Mouse (Mus musculus) embryonic facial prominence, embryonic 10.5 days (tissue): Measurements from ENCODE around the gene Arap1. TPM values are rescaled to one million over a fixed set of nuclear protein-coding genes. Genes with fewer than 3 reads are reported as not detected.

Source experiments
- DNase-seq: peaks from one replicate; pipeline ENCODE4 v3.0.0-alpha.2; 2017; ENCODE audit warnings: low spot score
- H3K27ac ChIP-seq: fragments of 300-500 bp; sonication (generic); replicated peaks from 2 replicates; pipeline ENCODE4 v1.5.1; 2016; ENCODE audit warnings: mild to moderate bottlenecking
- H3K27me3 ChIP-seq: fragments of 300-500 bp; sonication (generic); replicated peaks from 2 replicates; pipeline ENCODE4 v1.6.1; 2016; ENCODE audit warnings: low read depth, mild to moderate bottlenecking; ENCODE audit not compliant: poor library complexity, severe bottlenecking
- H3K36me3 ChIP-seq: fragments of 300-500 bp; sonication (generic); replicated peaks from 2 replicates; pipeline ENCODE4 v1.6.1; 2016; ENCODE audit warnings: mild to moderate bottlenecking, moderate library complexity
- H3K4me1 ChIP-seq: fragments of 300-500 bp; sonication (generic); 2 replicates; pipeline ENCODE4 v1.6.1; 2016
- H3K4me3 ChIP-seq: fragments of 300-500 bp; sonication (generic); 2 replicates; pipeline ENCODE4 v1.5.1; 2016; ENCODE audit warnings: mild to moderate bottlenecking, moderate library complexity
- H3K9me3 ChIP-seq: fragments of 300-500 bp; sonication (generic); 2 replicates; pipeline ENCODE4 v1.6.1; 2016; ENCODE audit warnings: mild to moderate bottlenecking
- WGBS: fragments of 180-500 bp; shearing (Covaris S2); methylation state at CpG from one replicate; pipeline ENCODE4 v1.1.7; 2016; 5-methylcytosine and 5-hydroxymethylcytosine counted together
- polyA plus RNA-seq: library from polyadenylated mRNA; unstranded; fragments of >200 nt; fragmentation: Nextera tagmentation; extraction: Ambion mirVana; gene quantifications from 2 replicates; pipeline ENCODE4 v1.2.1, GENCODE M21; 2016

Arap1 gene
- polyA plus RNA-seq, 1 experiment from 2014 or later: 15.4 TPM

DNA sequence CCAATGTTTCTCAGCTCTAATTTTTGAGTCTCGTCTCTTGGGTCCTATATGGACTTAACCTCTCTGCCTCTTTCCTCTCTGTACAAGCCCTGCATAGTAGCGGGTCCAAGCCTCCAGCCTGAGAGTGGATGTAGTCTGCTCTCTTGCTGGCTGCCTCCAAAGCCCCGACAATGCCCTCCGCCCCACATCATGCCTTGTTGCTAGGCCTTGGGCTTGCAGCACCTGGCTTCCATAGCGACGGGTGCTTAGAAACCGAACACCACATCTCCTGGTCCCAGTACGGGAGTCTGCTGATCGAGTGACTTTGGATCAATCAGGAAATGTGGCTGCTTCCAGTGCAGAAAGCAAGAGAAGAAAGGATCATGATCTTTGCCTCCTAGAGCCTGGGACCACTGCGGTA, 95.2 kb downstream of the Arap1 start:
- no peak overlapping the region for H3K27ac ChIP-seq

DNA sequence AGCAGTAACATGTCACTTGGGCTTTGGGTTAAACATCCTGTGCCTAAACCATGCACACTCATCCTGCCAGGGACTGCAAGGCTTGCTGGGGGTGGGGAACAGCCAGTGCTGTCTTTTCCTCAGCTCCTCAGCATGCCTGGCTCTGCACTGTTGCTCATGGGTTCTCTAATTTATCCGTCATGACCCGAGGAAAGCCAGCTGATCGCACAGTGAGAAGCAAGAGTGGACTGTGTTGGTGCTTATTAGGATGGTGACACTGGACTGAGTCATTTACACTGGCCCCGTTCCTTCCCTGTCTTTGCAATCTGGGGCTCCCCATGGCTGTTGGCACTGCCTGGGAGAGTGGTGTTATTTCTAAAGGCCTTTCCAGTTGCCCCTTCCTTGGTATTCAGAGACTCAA, 96.3 kb downstream of the Arap1 start:
- H3K27me3 ChIP-seq: no peaks in the 10 kb centered on the region
- no peak for DNase-seq
- 81% methylated on average over 4 of the region's 4 CpGs for WGBS

More for the DNA sequence above, 95.2 kb downstream of the Arap1 start:
- no peak for DNase-seq
- peaks cover 5% of the 10 kb centered on the region; the same call in 1 of the 2 replicates for H3K4me1 ChIP-seq
- no peaks in the 10 kb centered on the region for H3K36me3 ChIP-seq
- 64% methylated on average over 10 of the region's 10 CpGs for WGBS
- no peaks in the 10 kb centered on the region for H3K27me3 ChIP-seq
- H3K9me3 ChIP-seq: no peaks in the 10 kb centered on the region
- H3K4me3 ChIP-seq: no peak overlapping the region

DNA sequence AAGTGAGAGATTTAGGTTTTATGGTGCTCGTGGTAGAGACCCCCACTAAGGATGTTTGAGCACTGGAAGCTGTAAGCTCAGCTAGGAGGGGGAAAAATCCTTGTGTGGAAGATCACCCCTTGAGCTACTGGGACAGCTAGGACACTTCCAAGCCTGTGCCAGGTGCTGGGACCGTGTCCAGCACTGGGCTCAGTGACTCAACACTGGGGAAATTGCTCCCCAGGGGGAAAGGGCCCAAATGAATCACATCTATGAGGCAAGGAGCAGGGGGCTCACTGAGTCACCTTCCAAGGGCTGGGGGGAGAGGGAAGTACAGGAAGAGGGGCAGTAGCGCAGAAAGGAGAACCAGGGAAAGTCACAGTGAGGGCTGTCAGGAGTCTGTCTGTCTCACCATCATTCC, 102.0 kb downstream of the Arap1 start:
- no peak overlapping the region for H3K27ac ChIP-seq
- H3K36me3 ChIP-seq: no peaks in the 10 kb centered on the region
- peaks cover 16% of the 10 kb centered on the region for H3K4me1 ChIP-seq
- no peaks in the 10 kb centered on the region for H3K9me3 ChIP-seq
- no peak for DNase-seq
- peaks cover 50% of the 10 kb centered on the region for H3K27me3 ChIP-seq
- H3K4me3 ChIP-seq: no peak overlapping the region
- 53% methylated on average over 3 of the region's 3 CpGs for WGBS

More for the DNA sequence above, 96.3 kb downstream of the Arap1 start:
- Histone ChIP-seq H3K9me3 (no peaks in the 10 kb centered on the region), H3K4me1 (peaks cover 5% of the 10 kb centered on the region; the same call in 1 of the 2 replicates), H3K27ac (no peak overlapping the region), H3K36me3 (no peaks in the 10 kb centered on the region), H3K4me3 (no peak overlapping the region)

DNA sequence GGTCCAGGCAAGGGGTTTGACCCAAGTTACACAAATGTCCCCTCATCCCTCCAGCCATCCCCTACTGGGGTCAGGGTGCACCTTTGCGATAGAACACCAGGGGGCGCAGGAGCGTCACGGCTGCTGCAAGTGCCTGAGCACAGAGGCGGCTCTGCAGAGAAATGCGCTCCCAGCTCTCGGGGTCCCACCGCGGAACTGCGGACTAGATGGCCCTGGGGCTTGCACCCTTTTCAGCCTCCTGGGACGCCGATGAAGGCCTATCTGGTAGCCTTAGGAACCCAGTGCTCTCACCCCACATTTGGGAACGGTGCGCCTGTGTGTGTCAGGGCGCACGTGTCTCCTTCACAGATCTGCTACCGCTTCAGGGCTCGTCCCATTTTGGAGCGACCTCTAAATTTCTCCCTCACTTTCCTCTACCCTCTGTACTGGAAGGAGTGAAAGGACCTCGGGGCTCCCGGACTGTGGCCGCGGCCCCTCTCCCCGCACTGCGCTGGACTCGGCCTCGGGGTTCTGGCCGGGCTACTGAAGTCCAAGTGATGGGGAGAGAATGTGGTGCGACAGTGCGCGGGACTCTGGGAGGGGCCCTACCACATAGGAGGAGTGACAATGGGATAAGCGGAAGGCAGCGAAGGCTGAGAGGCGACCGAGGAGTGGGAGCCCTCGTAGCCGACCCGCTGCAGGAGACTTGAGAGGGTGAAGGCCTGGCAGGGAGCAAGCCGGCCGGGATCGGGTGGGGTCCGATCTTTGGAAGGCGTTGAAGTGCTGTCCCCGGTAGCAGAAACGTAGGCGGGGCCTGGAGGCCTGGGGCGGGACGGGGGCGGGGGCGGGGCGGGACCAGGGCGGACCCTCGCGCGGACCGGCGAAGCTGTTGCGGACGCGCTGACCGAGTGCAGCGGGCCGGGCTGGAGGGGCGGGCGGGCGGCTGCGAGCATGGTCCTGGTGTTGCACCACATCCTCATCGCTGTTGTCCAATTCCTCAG, 102.8 kb downstream of the Arap1 start:
- Histone ChIP-seq H3K4me3 (peak overlapping the region; percentile 63), H3K9me3 (no peaks in the 10 kb centered on the region), H3K27ac (no peak overlapping the region), H3K4me1 (peaks cover 20% of the 10 kb centered on the region), H3K36me3 (no peaks in the 10 kb centered on the region), H3K27me3 (peaks cover 59% of the 10 kb centered on the region)
- under 1% methylated on average over 68 of the region's 68 CpGs for WGBS
- peak; percentile 91 for DNase-seq

DNA sequence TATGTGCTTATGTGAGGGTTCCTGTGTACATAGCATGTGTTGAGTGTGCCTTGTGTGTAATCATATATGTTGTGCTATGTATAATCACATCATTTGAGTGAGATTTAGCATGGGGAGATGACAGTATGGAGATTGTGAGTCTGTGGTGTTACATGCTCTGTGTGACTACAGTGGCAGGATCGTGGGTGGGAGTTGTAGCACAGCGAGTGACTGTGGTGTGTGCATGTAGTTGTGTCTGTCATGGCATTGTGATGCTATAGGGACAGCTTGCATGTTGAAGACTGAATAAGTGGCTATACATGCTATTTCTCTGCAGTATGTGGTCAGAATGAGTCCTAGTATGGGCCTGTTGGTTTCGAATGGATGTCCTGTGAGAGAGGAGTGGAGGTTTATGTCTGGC, 104.8 kb downstream of the Arap1 start:
- WGBS: 91% methylated on average over 3 of the region's 3 CpGs
- H3K36me3 ChIP-seq: no peaks in the 10 kb centered on the region
- H3K4me1 ChIP-seq: peaks cover 31% of the 10 kb centered on the region
- no peak overlapping the region for H3K27ac ChIP-seq
- no peak for DNase-seq
- peaks cover 74% of the 10 kb centered on the region for H3K27me3 ChIP-seq
- peak overlapping the region; percentile 63 for H3K4me3 ChIP-seq
- no peaks in the 10 kb centered on the region for H3K9me3 ChIP-seq

DNA sequence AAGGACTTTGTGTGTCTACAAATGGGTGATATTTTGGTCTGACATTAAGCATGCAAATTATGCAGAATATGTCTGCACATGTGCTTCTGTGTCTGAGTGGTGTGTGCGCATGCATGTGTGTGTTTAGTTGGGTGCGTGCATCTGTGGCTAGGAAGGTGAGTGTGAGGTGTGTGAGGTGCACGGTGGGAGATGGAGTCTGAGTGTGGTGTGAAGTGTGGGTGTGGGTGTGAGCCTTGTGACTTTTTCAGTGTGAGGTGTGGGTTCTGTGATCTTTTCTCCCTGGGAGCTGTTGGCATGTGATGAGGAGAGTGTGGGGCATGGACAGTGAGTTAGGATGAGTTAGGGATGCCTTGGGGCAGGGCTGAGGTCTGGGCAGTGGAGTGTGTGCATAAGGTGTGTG, 105.4 kb downstream of the Arap1 start:
- peak overlapping the region; percentile 63; the same call in 1 of the 2 replicates for H3K4me3 ChIP-seq
- peaks cover 36% of the 10 kb centered on the region for H3K4me1 ChIP-seq
- H3K27ac ChIP-seq: no peak overlapping the region
- H3K9me3 ChIP-seq: no peaks in the 10 kb centered on the region
- WGBS: 92% methylated on average over 3 of the region's 3 CpGs
- DNase-seq: no peak
- H3K27me3 ChIP-seq: peaks cover 81% of the 10 kb centered on the region
- H3K36me3 ChIP-seq: no peaks in the 10 kb centered on the region

DNA sequence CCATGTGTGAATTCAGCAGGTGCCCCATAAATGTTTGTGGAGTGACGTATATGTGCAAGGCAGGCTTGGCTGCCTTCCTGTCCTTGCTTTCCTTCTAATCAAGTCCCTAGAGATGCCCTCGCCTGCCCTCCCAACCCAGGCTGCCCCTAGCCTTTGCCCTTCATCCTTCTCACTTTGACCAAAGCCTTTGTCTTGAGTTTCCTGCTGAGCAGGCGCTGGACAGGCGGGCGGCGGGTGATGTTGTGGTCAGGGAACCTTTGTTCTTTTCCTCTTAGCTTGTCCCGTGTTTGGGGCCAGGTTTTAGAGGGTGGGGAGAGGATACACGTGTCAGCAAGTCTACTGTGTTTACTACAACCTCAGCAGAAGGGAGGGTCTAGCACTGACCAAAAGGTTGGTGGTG, 105.9 kb downstream of the Arap1 start:
- H3K36me3 ChIP-seq: no peaks in the 10 kb centered on the region
- H3K27me3 ChIP-seq: peaks cover 82% of the 10 kb centered on the region
- WGBS: 15% methylated on average over 8 of the region's 8 CpGs
- no peaks in the 10 kb centered on the region for H3K9me3 ChIP-seq
- no peak overlapping the region for H3K4me3 ChIP-seq
- no peak overlapping the region for H3K27ac ChIP-seq
- peaks cover 40% of the 10 kb centered on the region for H3K4me1 ChIP-seq
- DNase-seq: no peak

DNA sequence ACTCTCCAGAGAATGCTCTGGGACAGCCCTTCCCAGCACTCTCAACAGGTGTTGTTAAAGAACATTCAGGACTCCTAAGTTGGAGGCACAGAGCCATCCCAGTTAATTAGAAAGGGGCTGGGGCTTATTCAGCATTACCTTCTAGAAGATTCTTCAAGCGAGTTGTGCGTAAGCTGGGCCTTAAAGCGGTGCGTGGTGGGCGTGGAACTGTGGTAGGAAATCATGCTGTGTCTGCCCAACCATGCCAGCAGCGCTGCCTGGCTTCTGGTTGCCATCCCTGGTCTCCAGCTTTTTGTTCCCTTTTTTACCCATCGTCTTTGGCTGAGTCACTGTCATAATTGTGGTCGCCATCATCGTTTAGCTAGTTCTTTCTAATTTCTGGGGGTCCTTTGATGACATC, 106.6 kb downstream of the Arap1 start:
- no peak for DNase-seq
- no peak overlapping the region for H3K4me3 ChIP-seq
- WGBS: 89% methylated on average over 9 of the region's 9 CpGs
- peaks cover 43% of the 10 kb centered on the region for H3K4me1 ChIP-seq
- H3K27me3 ChIP-seq: peaks cover 82% of the 10 kb centered on the region
- no peaks in the 10 kb centered on the region for H3K36me3 ChIP-seq
- H3K27ac ChIP-seq: no peak overlapping the region
- no peaks in the 10 kb centered on the region for H3K9me3 ChIP-seq

DNA sequence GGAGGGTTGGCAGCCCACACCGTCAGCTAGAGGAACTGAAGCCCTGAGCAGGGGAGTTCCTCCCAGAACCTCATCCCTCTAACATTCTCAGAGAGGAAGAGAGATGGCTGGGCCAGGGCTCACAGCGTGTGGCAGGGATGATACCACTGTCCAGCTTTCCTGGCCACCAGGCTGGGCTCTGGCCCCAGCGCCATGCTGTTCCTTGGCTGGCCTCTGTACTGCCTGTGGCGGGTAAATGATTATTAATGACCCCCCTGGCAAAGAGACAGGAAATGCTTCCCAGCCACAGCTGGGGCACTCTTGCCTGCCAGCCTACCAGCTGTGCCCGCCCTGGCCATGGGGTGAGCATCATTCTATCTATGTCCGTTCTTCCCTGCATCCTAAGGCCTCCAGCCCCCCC, 107.3 kb downstream of the Arap1 start:
- Histone ChIP-seq H3K4me1 (peaks cover 49% of the 10 kb centered on the region), H3K27me3 (peaks cover 76% of the 10 kb centered on the region), H3K27ac (no peak overlapping the region), H3K9me3 (no peaks in the 10 kb centered on the region), H3K36me3 (no peaks in the 10 kb centered on the region), H3K4me3 (no peak overlapping the region)
- no peak for DNase-seq
- 81% methylated on average over 6 of the region's 6 CpGs for WGBS

DNA sequence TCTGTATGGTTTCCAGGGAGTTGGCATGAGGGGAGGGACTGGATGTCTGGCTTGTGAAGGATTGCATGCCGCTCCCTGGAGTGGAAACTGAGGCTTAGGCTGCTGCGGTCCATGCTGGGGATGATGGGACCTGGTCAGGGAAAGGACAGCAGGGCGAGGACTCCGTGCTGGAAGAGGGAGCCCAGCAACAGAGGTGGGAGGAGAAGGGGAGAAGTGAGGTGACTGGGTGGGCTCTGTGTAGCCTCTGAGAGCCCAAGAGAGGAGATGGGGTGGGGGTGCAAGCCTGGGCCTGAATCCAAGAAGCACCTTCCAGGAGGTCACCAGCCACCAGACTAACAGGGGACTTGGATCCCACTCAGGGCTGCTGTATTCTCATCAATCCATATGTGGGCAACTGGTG, 108.5 kb downstream of the Arap1 start:
- no peaks in the 10 kb centered on the region for H3K9me3 ChIP-seq
- no peak overlapping the region for H3K4me3 ChIP-seq
- DNase-seq: no peak
- H3K27me3 ChIP-seq: peaks cover 68% of the 10 kb centered on the region
- 69% methylated on average over 4 of the region's 4 CpGs for WGBS
- H3K4me1 ChIP-seq: peaks cover 47% of the 10 kb centered on the region
- H3K36me3 ChIP-seq: no peaks in the 10 kb centered on the region
- no peak overlapping the region; the same call in 1 of the 2 replicates for H3K27ac ChIP-seq

DNA sequence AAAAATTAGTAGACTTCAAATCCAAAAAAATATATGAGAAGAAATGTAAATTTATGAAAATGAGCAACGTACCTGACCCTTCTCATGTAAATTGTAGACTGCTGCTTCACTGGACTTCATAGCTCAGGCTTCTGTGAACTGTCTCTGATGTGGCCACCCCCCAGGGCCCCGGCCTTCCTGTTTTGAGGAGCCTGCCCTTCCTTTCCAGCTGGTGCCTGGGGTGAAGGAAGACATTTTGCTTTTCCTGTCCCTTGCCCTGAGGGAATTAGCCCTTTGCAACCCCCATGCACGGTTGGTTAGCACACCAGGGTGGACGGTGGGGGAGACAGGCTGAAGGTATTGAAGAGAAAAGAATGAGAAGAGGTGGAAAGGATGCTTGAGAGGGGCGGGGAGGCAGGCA, 108.9 kb downstream of the Arap1 start:
- peaks cover 63% of the 10 kb centered on the region for H3K27me3 ChIP-seq
- H3K4me1 ChIP-seq: peaks cover 44% of the 10 kb centered on the region
- 26% methylated on average over 5 of the region's 5 CpGs for WGBS
- DNase-seq: no peak
- no peak overlapping the region for H3K4me3 ChIP-seq
- H3K36me3 ChIP-seq: no peaks in the 10 kb centered on the region
- H3K27ac ChIP-seq: no peak overlapping the region
- no peaks in the 10 kb centered on the region for H3K9me3 ChIP-seq

DNA sequence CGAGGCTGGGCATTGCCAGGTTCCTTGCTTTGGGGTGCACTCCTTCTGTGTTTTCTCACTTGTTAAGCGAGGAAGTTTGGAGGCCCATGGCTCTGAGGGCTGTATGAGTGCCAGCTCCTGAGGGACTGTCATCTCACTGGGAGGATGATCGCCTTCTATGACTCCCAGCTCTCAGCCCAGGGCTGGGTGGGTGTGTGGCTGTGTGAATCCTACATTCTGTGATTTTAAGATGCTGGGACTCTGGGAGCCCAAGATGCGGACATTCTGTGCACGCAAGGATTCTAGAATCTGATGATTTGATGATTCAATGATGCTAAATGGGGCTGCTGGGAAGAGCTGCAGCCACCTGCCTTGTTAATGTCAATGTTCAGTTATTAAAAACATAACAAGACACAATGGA, 109.4 kb downstream of the Arap1 start:
- Histone ChIP-seq H3K36me3 (no peaks in the 10 kb centered on the region), H3K27ac (no peak overlapping the region), H3K4me3 (no peak overlapping the region), H3K27me3 (peaks cover 58% of the 10 kb centered on the region), H3K4me1 (peaks cover 45% of the 10 kb centered on the region), H3K9me3 (no peaks in the 10 kb centered on the region)
- no peak for DNase-seq
- 77% methylated on average over 5 of the region's 5 CpGs for WGBS

DNA sequence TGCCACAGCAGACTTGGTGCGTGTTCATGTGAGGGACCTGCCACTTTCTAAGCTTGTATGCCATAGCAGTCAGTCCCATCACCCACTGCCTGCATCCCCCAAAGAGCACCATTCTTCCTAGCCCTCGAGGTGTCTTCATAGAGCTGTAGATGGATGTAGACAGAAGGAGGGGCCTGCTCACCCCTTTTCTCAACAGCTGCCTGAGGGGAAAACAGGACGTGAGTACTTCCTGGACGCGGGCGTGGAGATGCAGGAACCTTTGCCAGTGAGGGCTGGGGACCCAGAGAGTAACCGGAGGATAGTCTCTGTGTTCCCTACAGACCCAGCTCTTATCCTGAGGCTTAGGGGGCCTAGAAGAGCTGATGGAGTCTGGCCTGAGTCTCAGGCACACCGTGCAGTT, 109.9 kb downstream of the Arap1 start:
- 59% methylated on average over 8 of the region's 8 CpGs for WGBS
- Histone ChIP-seq H3K9me3 (no peaks in the 10 kb centered on the region), H3K4me1 (peaks cover 50% of the 10 kb centered on the region), H3K27ac (no peak overlapping the region), H3K36me3 (no peaks in the 10 kb centered on the region), H3K27me3 (peaks cover 53% of the 10 kb centered on the region), H3K4me3 (no peak overlapping the region)
- DNase-seq: no peak
